Mouse (Mus musculus): ENCODE measurements at regions not wholly inside any gene's neighbourhood (a gene's known extent, or its start where the extent isn't known, plus 50 kb on each side); places are given as distances from the start of the nearest gene placed in this dataset.

- no peak for TF ChIP-seq CTCF (IDR thresholded peaks at IDR 0.05; ENCODE audit: low read depth)
- no peak for TF ChIP-seq EP300 (optimal IDR thresholded peaks at IDR 0.05)
Measured at GRCm38 (mm10) chr3:128520671-128521103, 624.6 kb upstream of the Fam241a start.

All from stomach, postnatal 0 days (tissue).